Mouse (Mus musculus): ENCODE measurements around the gene Pacsin2.
"Not testable (repeated sequence)": the region's sequence is repeated elsewhere in the genome, so short reads cannot be mapped to it uniquely, and the experiment has no call there.

Gene Pacsin2

GRCm38 (mm10) chr15:83478096-83478495 lies 13.7 kb upstream of the Pacsin2 start:
- DNase-seq, result no peak

GRCm38 (mm10) chr15:83476593-83477273 lies 12.3 kb upstream of the Pacsin2 start:
- no peak for DNase-seq

- DNase-seq, result no peak
Observed at GRCm38 (mm10) chr15:83474466-83474836, 10.0 kb upstream of the Pacsin2 start.

- no peak for DNase-seq
Observed at GRCm38 (mm10) chr15:83473832-83474465, 9.5 kb upstream of the Pacsin2 start.

GRCm38 (mm10) chr15:83473251-83473650 lies 8.8 kb upstream of the Pacsin2 start:
- DNase-seq, result no peak

- no peak for DNase-seq
Observed at GRCm38 (mm10) chr15:83471476-83471875, 7.1 kb upstream of the Pacsin2 start.

GRCm38 (mm10) chr15:83470443-83470842 lies 6.0 kb upstream of the Pacsin2 start:
- DNase-seq, result no peak

GRCm38 (mm10) chr15:83469279-83469821 lies 4.9 kb upstream of the Pacsin2 start:
- DNase-seq, result no peak

GRCm38 (mm10) chr15:83467232-83467966 lies 3.0 kb upstream of the Pacsin2 start:
- DNase-seq, result no peak

- no peak for DNase-seq
Observed at GRCm38 (mm10) chr15:83466331-83466730, 1.9 kb upstream of the Pacsin2 start.

GRCm38 (mm10) chr15:83464905-83465650 lies 672 bp upstream of the Pacsin2 start:
- no peak for DNase-seq

- no peak for DNase-seq
Observed at GRCm38 (mm10) chr15:83463369-83464082, 880 bp downstream of the Pacsin2 start.

GRCm38 (mm10) chr15:83462349-83462748 lies 2.1 kb downstream of the Pacsin2 start:
- not testable (repeated sequence) for DNase-seq

- DNase-seq, result no peak
Observed at GRCm38 (mm10) chr15:83460891-83461290, 3.5 kb downstream of the Pacsin2 start.

GRCm38 (mm10) chr15:83457541-83457940 lies 6.9 kb downstream of the Pacsin2 start:
- no peak for DNase-seq

- no peak for DNase-seq
Observed at GRCm38 (mm10) chr15:83455637-83456036, 8.8 kb downstream of the Pacsin2 start.

GRCm38 (mm10) chr15:83455034-83455433 lies 9.4 kb downstream of the Pacsin2 start:
- DNase-seq, result no peak

- no peak for DNase-seq
Observed at GRCm38 (mm10) chr15:83454419-83454818, 10.0 kb downstream of the Pacsin2 start.

GRCm38 (mm10) chr15:83453879-83454278 lies 10.5 kb downstream of the Pacsin2 start:
- no peak for DNase-seq

GRCm38 (mm10) chr15:83452219-83452760 lies 12.1 kb downstream of the Pacsin2 start:
- no peak for DNase-seq

GRCm38 (mm10) chr15:83451621-83452210 lies 12.7 kb downstream of the Pacsin2 start:
- DNase-seq, result no peak

GRCm38 (mm10) chr15:83450007-83450406 lies 14.4 kb downstream of the Pacsin2 start:
- DNase-seq, result no peak
